Mouse (Mus musculus) thymus, adult 2 months (tissue): ENCODE measurements around the gene Cntn5.

Source experiments
- CTCF ChIP-seq: fragments of 200-500 bp; IDR thresholded peaks from 2 replicates; pipeline ENCODE4 v1.5.1; 2012; ENCODE audit warnings: mild to moderate bottlenecking, control low read depth, low read length, moderate library complexity, borderline replicate concordance; ENCODE audit not compliant: control insufficient read depth, poor library complexity, insufficient read depth; ENCODE audit errors: extremely low read depth
- POLR2A ChIP-seq: fragments of 200-500 bp; IDR thresholded peaks from 2 replicates; pipeline ENCODE4 v1.6.1; 2012; ENCODE audit warnings: mild to moderate bottlenecking, low read length, control low read depth, moderate library complexity; ENCODE audit not compliant: control insufficient read depth, poor library complexity, insufficient read depth; ENCODE audit errors: extremely low read depth

GRCm38 (mm10) chr9:9920580-9920979 is 984.0 kb downstream of the Cntn5 start:
- TF ChIP-seq CTCF: no peak
- no peak for TF ChIP-seq POLR2A
